22 mouse cellular contexts compared by ENCODE assay signal in genomic region chr12:17113465-17114177, GRCm38 (mm10).
DNase-seq lines count a peak whose midpoint lies in the region; ATAC-seq lines count a peak whose summit lies in the region.
"Had no signal": no experiment of that assay in that cellular context is flagged by ENCODE, and none has a peak within 500 bp of the region (broad histone marks: within the 10 kb centered on the region; RNA-seq: fewer than 3 reads in every experiment).

No protein-coding gene starts in this region.

- 0 out of 2 replicates have a peak, but pooled peaks cover 4% of the 10 kb centered on the region for H3K4me1 ChIP-seq in midbrain, embryonic 16.5 days (ENCODE audit: control insufficient read depth, insufficient read depth, low read length)
- no peaks in the 10 kb centered on the region for H3K4me1 ChIP-seq in midbrain, embryonic 10.5 days
- H3K4me1 ChIP-seq: embryonic facial prominence, embryonic 12.5 days; stomach, embryonic 15.5 days had no signal

- H3K4me2 ChIP-seq in midbrain, embryonic 16.5 days (ENCODE audit: low read length): no peak overlapping the region
- H3K4me2 ChIP-seq: embryonic facial prominence, embryonic 12.5 days; stomach, embryonic 15.5 days had no signal

- peak; percentile 64; the same call in 1 of the 2 replicates for ATAC-seq in midbrain, embryonic 16.5 days
- ATAC-seq in inflammation-experienced regulatory T-cells, adult 6 months: peak; percentile 73
- ATAC-seq: forebrain, embryonic 16.5 days; liver, postnatal 0 days; Patski had no signal

- peak overlapping the region; percentile 26; the same call in 1 of the 2 replicates for H3K27ac ChIP-seq in midbrain, embryonic 16.5 days (ENCODE audit: low read length)
- no peak overlapping the region for H3K27ac ChIP-seq in midbrain, embryonic 10.5 days (replicated peaks)
- H3K27ac ChIP-seq: embryonic facial prominence, embryonic 12.5 days; heart, adult 2 months; stomach, embryonic 15.5 days had no signal

- no peaks in the 10 kb centered on the region for H3K9me3 ChIP-seq in midbrain, embryonic 16.5 days (replicated peaks; ENCODE audit: control insufficient read depth, low read length, poor library complexity, severe bottlenecking)
- H3K9me3 ChIP-seq in midbrain, embryonic 10.5 days (replicated peaks): no peaks in the 10 kb centered on the region
- H3K9me3 ChIP-seq: embryonic facial prominence, embryonic 12.5 days; stomach, embryonic 15.5 days had no signal

- DNase-seq in midbrain, embryonic 10.5 days (ENCODE audit: low spot score): no peak
- peak; percentile 26 for DNase-seq in T-cell, adult 2 months (ENCODE audit: low spot score)
- DNase-seq in thymus, postnatal 36 days: peak; percentile 13 to 22
- DNase-seq in spleen, adult 18-20 months: no peak
- DNase-seq in ovary, postnatal 14 days (ENCODE audit: low spot score): no peak
- no peak for DNase-seq in right cerebral cortex, adult 2 months (ENCODE audit: low spot score in 2 of 2)
- DNase-seq: cerebellum, adult 11-12 months; cerebellum, postnatal 36 days; heart, adult 2 months; kidney, adult 9 months; kidney, postnatal 4 days; layer of hippocampus, postnatal 36 days; liver; liver, postnatal 0 days; retina, postnatal 1 day had no signal

- no peaks in the 10 kb centered on the region for H3K36me3 ChIP-seq in midbrain, embryonic 16.5 days (ENCODE audit: control insufficient read depth, insufficient read depth, low read length)
- no peaks in the 10 kb centered on the region for H3K36me3 ChIP-seq in midbrain, embryonic 10.5 days
- H3K36me3 ChIP-seq: embryonic facial prominence, embryonic 12.5 days; stomach, embryonic 15.5 days had no signal

- H3K27me3 ChIP-seq in midbrain, embryonic 16.5 days (ENCODE audit: control insufficient read depth, insufficient read depth, low read depth, low read length): no peaks in the 10 kb centered on the region
- H3K27me3 ChIP-seq in midbrain, embryonic 10.5 days (ENCODE audit: low read depth, poor library complexity, severe bottlenecking): no peaks in the 10 kb centered on the region
- H3K27me3 ChIP-seq: embryonic facial prominence, embryonic 12.5 days; Patski; stomach, embryonic 15.5 days had no signal

- 70% methylated on average over 12 of the region's 12 CpGs for WGBS in midbrain, embryonic 16.5 days
- WGBS in midbrain, embryonic 10.5 days: 83% methylated on average over 12 of the region's 12 CpGs

- H3K4me3 ChIP-seq in midbrain, embryonic 16.5 days (ENCODE audit: low read depth, low read length): no peak overlapping the region
- H3K4me3 ChIP-seq in midbrain, embryonic 10.5 days: no peak overlapping the region
- H3K4me3 ChIP-seq: embryonic facial prominence, embryonic 12.5 days; heart, adult 2 months; myocyte; stomach, embryonic 15.5 days had no signal

- H3K9ac ChIP-seq in midbrain, embryonic 16.5 days (ENCODE audit: low read depth, low read length): no peak overlapping the region
- H3K9ac ChIP-seq: embryonic facial prominence, embryonic 12.5 days; liver, postnatal 0 days; stomach, embryonic 15.5 days had no signal

Comparison
In these comparisons a context has a peak if more than half of its experiments do, and no peak if none do; other contexts are left out.
1. DNase-seq: peak in T-cell, adult 2 months (single experiment) and thymus, postnatal 36 days (2 of 2); none in midbrain, embryonic 10.5 days (single experiment), spleen, adult 18-20 months (0 of 2), ovary, postnatal 14 days (single experiment) and right cerebral cortex, adult 2 months (0 of 2).